Mouse (Mus musculus): ENCODE results near the gene Cckar. TPM values are rescaled to one million over a fixed set of nuclear protein-coding genes. Genes with fewer than 3 reads are reported as not detected.
A peak's percentile ranks its signal among the peaks of the same experiment; 100 is the strongest.
"Not testable (repeated sequence)": the region's sequence is repeated elsewhere in the genome, so short reads cannot be mapped to it uniquely, and the experiment has no call there.

Cckar gene
- polyA plus RNA-seq, 1 experiment, result not detected

- H3K4me3 ChIP-seq (ENCODE audit: insufficient read depth, low read length), result no peak overlapping the region
- TF ChIP-seq CTCF (IDR thresholded peaks at IDR 0.05; ENCODE audit: low read depth, low read length) (no peak), POLR2A (IDR thresholded peaks at IDR 0.05; ENCODE audit: borderline replicate concordance, low read depth, low read length) (no peak)
- no peak overlapping the region for H3K27ac ChIP-seq (ENCODE audit: insufficient read depth, low read depth, low read length)
- H3K4me1 ChIP-seq (ENCODE audit: control insufficient read depth, insufficient read depth, low read length), result no peaks in the 10 kb centered on the region
Measured at GRCm38 (mm10) chr5:53678036-53678767, 29.3 kb downstream of the Cckar start.

GRCm38 (mm10) chr5:53676671-53677070 lies 30.8 kb downstream of the Cckar start:
- no peak for TF ChIP-seq CTCF (IDR thresholded peaks at IDR 0.05; ENCODE audit: low read depth, low read length)
- no peak for TF ChIP-seq POLR2A (IDR thresholded peaks at IDR 0.05; ENCODE audit: borderline replicate concordance, low read depth, low read length)
- H3K4me3 ChIP-seq (ENCODE audit: insufficient read depth, low read length), result no peak overlapping the region
- H3K4me1 ChIP-seq (ENCODE audit: control insufficient read depth, insufficient read depth, low read length), result no peaks in the 10 kb centered on the region
- H3K27ac ChIP-seq (ENCODE audit: insufficient read depth, low read depth, low read length), result no peak overlapping the region

- H3K27ac ChIP-seq (ENCODE audit: insufficient read depth, low read depth, low read length); H3K4me1 ChIP-seq (ENCODE audit: control insufficient read depth, insufficient read depth, low read length); H3K4me3 ChIP-seq (ENCODE audit: insufficient read depth, low read length): not testable (repeated sequence)
Measured at GRCm38 (mm10) chr5:53673493-53674150, 33.9 kb downstream of the Cckar start.

- Histone ChIP-seq H3K4me3 (ENCODE audit: insufficient read depth, low read length) (no peak overlapping the region), H3K27ac (ENCODE audit: insufficient read depth, low read depth, low read length) (no peak overlapping the region), H3K4me1 (ENCODE audit: control insufficient read depth, insufficient read depth, low read length) (no peaks in the 10 kb centered on the region)
- TF ChIP-seq POLR2A (IDR thresholded peaks at IDR 0.05; ENCODE audit: borderline replicate concordance, low read depth, low read length) (no peak), CTCF (IDR thresholded peaks at IDR 0.05; ENCODE audit: low read depth, low read length) (peak; percentile 39)
Measured at GRCm38 (mm10) chr5:53672352-53672751, 35.2 kb downstream of the Cckar start.

GRCm38 (mm10) chr5:53671507-53671906 lies 36.0 kb downstream of the Cckar start:
- H3K27ac ChIP-seq (ENCODE audit: insufficient read depth, low read depth, low read length), result no peak overlapping the region
- no peak overlapping the region for H3K4me3 ChIP-seq (ENCODE audit: insufficient read depth, low read length)
- no peak for TF ChIP-seq POLR2A (IDR thresholded peaks at IDR 0.05; ENCODE audit: borderline replicate concordance, low read depth, low read length)
- TF ChIP-seq CTCF (IDR thresholded peaks at IDR 0.05; ENCODE audit: low read depth, low read length), result no peak
- no peaks in the 10 kb centered on the region for H3K4me1 ChIP-seq (ENCODE audit: control insufficient read depth, insufficient read depth, low read length)

- Histone ChIP-seq H3K27ac (ENCODE audit: insufficient read depth, low read depth, low read length) (no peak overlapping the region), H3K4me3 (ENCODE audit: insufficient read depth, low read length) (no peak overlapping the region), H3K4me1 (ENCODE audit: control insufficient read depth, insufficient read depth, low read length) (no peaks in the 10 kb centered on the region)
- no peak for TF ChIP-seq POLR2A (IDR thresholded peaks at IDR 0.05; ENCODE audit: borderline replicate concordance, low read depth, low read length)
- no peak for TF ChIP-seq CTCF (IDR thresholded peaks at IDR 0.05; ENCODE audit: low read depth, low read length)
Measured at GRCm38 (mm10) chr5:53670321-53670938, 37.1 kb downstream of the Cckar start.

- Histone ChIP-seq H3K27ac (ENCODE audit: insufficient read depth, low read depth, low read length) (no peak overlapping the region), H3K4me3 (ENCODE audit: insufficient read depth, low read length) (no peak overlapping the region), H3K4me1 (ENCODE audit: control insufficient read depth, insufficient read depth, low read length) (peaks cover 11% of the 10 kb centered on the region; the same call in 1 of the 2 replicates)
- TF ChIP-seq POLR2A (IDR thresholded peaks at IDR 0.05; ENCODE audit: borderline replicate concordance, low read depth, low read length) (no peak), CTCF (IDR thresholded peaks at IDR 0.05; ENCODE audit: low read depth, low read length) (no peak)
Measured at GRCm38 (mm10) chr5:53668021-53668420, 39.5 kb downstream of the Cckar start.

GRCm38 (mm10) chr5:53663665-53664064 lies 43.8 kb downstream of the Cckar start:
- H3K4me3 ChIP-seq (ENCODE audit: insufficient read depth, low read length), result no peak overlapping the region
- H3K27ac ChIP-seq (ENCODE audit: insufficient read depth, low read depth, low read length), result no peak overlapping the region
- H3K4me1 ChIP-seq (ENCODE audit: control insufficient read depth, insufficient read depth, low read length), result peaks cover 29% of the 10 kb centered on the region
- TF ChIP-seq POLR2A (IDR thresholded peaks at IDR 0.05; ENCODE audit: borderline replicate concordance, low read depth, low read length), result no peak
- no peak for TF ChIP-seq CTCF (IDR thresholded peaks at IDR 0.05; ENCODE audit: low read depth, low read length)

- Histone ChIP-seq H3K4me3 (ENCODE audit: insufficient read depth, low read length) (no peak overlapping the region), H3K4me1 (ENCODE audit: control insufficient read depth, insufficient read depth, low read length) (peaks cover 31% of the 10 kb centered on the region), H3K27ac (ENCODE audit: insufficient read depth, low read depth, low read length) (peak overlapping the region; percentile 12; the same call in 1 of the 2 replicates)
- TF ChIP-seq CTCF (IDR thresholded peaks at IDR 0.05; ENCODE audit: low read depth, low read length) (no peak), POLR2A (IDR thresholded peaks at IDR 0.05; ENCODE audit: borderline replicate concordance, low read depth, low read length) (no peak)
Measured at GRCm38 (mm10) chr5:53662413-53662812, 45.1 kb downstream of the Cckar start.

- H3K27ac ChIP-seq (ENCODE audit: insufficient read depth, low read depth, low read length), result 0 out of 2 replicates have a peak overlapping the region, but pooled peaks have one; percentile 6
- H3K4me1 ChIP-seq (ENCODE audit: control insufficient read depth, insufficient read depth, low read length), result peaks cover 31% of the 10 kb centered on the region
- no peak overlapping the region for H3K4me3 ChIP-seq (ENCODE audit: insufficient read depth, low read length)
- TF ChIP-seq CTCF (IDR thresholded peaks at IDR 0.05; ENCODE audit: low read depth, low read length) (no peak), POLR2A (IDR thresholded peaks at IDR 0.05; ENCODE audit: borderline replicate concordance, low read depth, low read length) (no peak)
Measured at GRCm38 (mm10) chr5:53661508-53661907, 46.0 kb downstream of the Cckar start.
